Mouse (Mus musculus) CD4-positive, CD25-positive, alpha-beta regulatory T cell (primary cell): ENCODE measurements around the gene Ascl3. TPM values are rescaled to one million over a fixed set of nuclear protein-coding genes. Genes with fewer than 3 reads are reported as not detected.

ENCODE experiments used
- polyA plus RNA-seq: library from polyadenylated mRNA; unstranded; fragments of 100-300 nt; shearing (Covaris generic); gene quantifications from one replicate; pipeline ENCODE4 v1.2.1, GENCODE M21; 2017

The Ascl3 gene
- 0.61 TPM for polyA plus RNA-seq

GRCm38 (mm10) chr7:109731626-109732025, at the start of gene Ascl3:
Gene Ascl3, minus strand, starts transcription at chr7:109731726.

DNA sequence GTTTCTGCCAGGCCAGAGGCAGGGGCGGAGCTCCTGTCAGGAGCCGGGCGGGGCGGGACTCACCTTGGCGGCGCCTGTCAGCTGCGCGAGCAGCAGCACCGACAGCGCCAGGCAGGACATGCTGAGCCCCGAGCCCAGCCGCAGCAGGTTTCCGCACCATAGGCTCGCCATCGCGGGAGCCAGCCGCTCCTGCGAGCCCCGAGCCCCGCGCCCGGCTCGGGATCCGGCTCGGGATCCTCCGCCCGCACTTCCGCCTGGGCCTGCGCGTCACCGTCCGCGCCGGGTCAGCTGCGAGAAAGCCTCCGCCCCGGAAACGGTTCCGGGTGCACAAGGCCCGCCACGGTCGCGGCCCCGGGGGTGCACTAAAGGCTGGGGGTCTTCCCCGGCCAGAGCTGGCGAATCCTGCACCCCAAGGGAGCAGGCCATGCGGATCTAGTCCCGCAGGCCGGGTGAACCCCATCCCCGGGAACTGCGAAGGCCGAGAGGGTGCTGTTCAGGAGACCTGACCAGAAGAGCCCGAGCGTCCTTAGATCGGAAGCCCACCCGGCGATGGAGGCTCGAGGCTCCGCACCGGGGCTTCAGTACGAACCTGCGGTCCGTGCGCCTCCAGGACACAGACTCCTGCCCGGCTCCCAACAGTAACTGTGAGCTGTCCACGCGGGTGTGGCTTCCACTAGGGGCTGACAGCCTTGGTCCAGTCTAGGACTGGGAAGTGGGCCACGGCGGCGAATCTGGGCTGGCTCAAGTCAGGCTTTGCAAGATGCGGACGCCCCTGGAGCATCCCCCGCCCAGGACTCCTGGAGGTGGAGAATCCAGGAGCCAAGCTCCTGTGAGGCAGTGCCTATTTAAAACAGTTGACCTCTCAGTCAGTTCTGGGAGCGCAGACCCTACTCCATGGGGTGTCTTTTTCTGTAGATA, 20.7 kb upstream of the Ascl3 start, which contains the start of gene Tmem9b:
Tmem9b (minus strand) TSS at position 868 of the 918 bp plus-strand sequence.

DNA sequence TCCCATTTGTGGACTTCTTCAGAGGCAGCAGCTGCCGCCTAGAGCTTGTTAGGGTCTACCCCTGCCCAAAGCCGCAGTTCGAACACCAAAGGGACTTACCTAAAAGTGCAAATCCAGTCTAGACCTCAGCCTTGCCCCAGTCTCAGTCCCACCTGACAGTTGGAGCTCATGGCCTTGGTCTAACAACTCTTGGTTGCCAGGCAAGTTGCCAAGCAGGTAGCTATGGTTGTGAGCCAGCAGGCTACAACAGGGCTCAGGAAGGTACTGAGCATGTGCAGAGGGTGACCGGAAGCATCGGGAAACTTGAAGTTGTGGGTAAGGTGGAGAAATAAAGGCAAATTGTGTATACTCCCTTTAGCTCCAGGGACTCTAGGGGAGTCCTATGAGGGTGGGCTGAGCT, 7.8 kb downstream of the Ascl3 start, which contains the start of gene BC051019:
BC051019 (minus strand) TSS at position 154 of the 400 bp plus-strand sequence.

GRCm38 (mm10) chr7:109703190-109704015, 28.1 kb downstream of the Ascl3 start, which contains the start of the genes St5 and Akip1:
Gene St5, minus strand, starts transcription at chr7:109703605.
Gene Akip1, plus strand, starts transcription at chr7:109703690.

Other genes starting within 250 kb of the Ascl3 start
- 0.02 TPM for gene Trim66, start 223.6 kb downstream of the Ascl3 start, polyA plus RNA-seq
- gene Rpl27a, start 212.6 kb downstream of the Ascl3 start, polyA plus RNA-seq, result 125 TPM
- 0.91 TPM for gene St5, start 28.1 kb downstream of the Ascl3 start, polyA plus RNA-seq
- 35.5 TPM for gene Akip1, start 28.0 kb downstream of the Ascl3 start, polyA plus RNA-seq
- not detected for gene BC051019, start 7.9 kb downstream of the Ascl3 start, polyA plus RNA-seq
- gene Tmem9b, start 21.1 kb upstream of the Ascl3 start, polyA plus RNA-seq, result 129 TPM
- 0.51 TPM for gene Nrip3, start 50.3 kb upstream of the Ascl3 start, polyA plus RNA-seq
- not detected for gene Scube2, start 134.0 kb upstream of the Ascl3 start, polyA plus RNA-seq
- 36.0 TPM for gene Dennd5a, start 228.7 kb upstream of the Ascl3 start, polyA plus RNA-seq